Mouse (Mus musculus) 416B (cell line): Measurements from ENCODE around the gene Bcl11b.

ENCODE experiments used
- DNase-seq: peaks from one replicate; pipeline ENCODE4 v3.0.0; 2011; ENCODE audit warnings: low read depth

The Bcl11b gene

GRCm38 (mm10) chr12:107888646-107889045 is 114.8 kb downstream of the Bcl11b start:
- DNase-seq: no peak

GRCm38 (mm10) chr12:107888049-107888448 is 115.4 kb downstream of the Bcl11b start:
- DNase-seq: no peak

- no peak for DNase-seq
Measured at GRCm38 (mm10) chr12:107887621-107888020, 115.8 kb downstream of the Bcl11b start.

- no peak for DNase-seq
Measured at GRCm38 (mm10) chr12:107884330-107885065, 118.9 kb downstream of the Bcl11b start.

GRCm38 (mm10) chr12:107881726-107882125 is 121.7 kb downstream of the Bcl11b start:
- no peak for DNase-seq

- DNase-seq: no peak
Measured at GRCm38 (mm10) chr12:107880748-107881147, 122.7 kb downstream of the Bcl11b start.

GRCm38 (mm10) chr12:107879114-107879777 is 124.2 kb downstream of the Bcl11b start:
- DNase-seq: no peak

- DNase-seq: no peak
Measured at GRCm38 (mm10) chr12:107876237-107876636, 127.2 kb downstream of the Bcl11b start.

- DNase-seq: no peak
Measured at GRCm38 (mm10) chr12:107874467-107875142, 128.8 kb downstream of the Bcl11b start.

- DNase-seq: no peak
Measured at GRCm38 (mm10) chr12:107869526-107870050, 133.8 kb downstream of the Bcl11b start.

GRCm38 (mm10) chr12:107868291-107868690 is 135.1 kb downstream of the Bcl11b start:
- no peak for DNase-seq
